Mouse (Mus musculus): ENCODE measurements around the gene Aak1. TPM values are rescaled to one million over a fixed set of nuclear protein-coding genes. Genes with fewer than 3 reads are reported as not detected.

Gene Aak1
- polyA plus RNA-seq (2015; fragmentation: Nextera tagmentation; extraction: Ambion mirVana) = 1.9 and 2.2 TPM in 2 replicates

GRCm38 (mm10) chr6:86848915-86849644 is at the start of gene Aak1:
Aak1 (plus strand) TSS chr6:86849517.
- H3K27me3 ChIP-seq (ENCODE audit: insufficient read depth, low read length) = no peaks in the 10 kb centered on the region
- no peaks in the 10 kb centered on the region for H3K9me3 ChIP-seq (ENCODE audit: low read length)
- H3K27ac ChIP-seq (ENCODE audit: low read depth) = peak within 1 kb of the TSS; percentile 96
- peak within 1 kb of the TSS; percentile 96 for H3K9ac ChIP-seq (replicated peaks)
- H3K4me3 ChIP-seq (ENCODE audit: low read depth, low read length) = peak within 1 kb of the TSS; percentile 92
- WGBS (ENCODE audit: insufficient replicate concordance) = 1% methylated on average over 46 of the region's 60 CpGs
- TF ChIP-seq EP300 (IDR thresholded peaks at IDR 0.05; ENCODE audit: low read depth) = no peak
- no peaks in the 10 kb centered on the region for H3K36me3 ChIP-seq (replicated peaks; ENCODE audit: insufficient read depth, low read length)
- DNase-seq (peak; percentile 91), ATAC-seq (peak; percentile 91)
- peak within 1 kb of the TSS; percentile 99 for H3K4me2 ChIP-seq (ENCODE audit: low read depth, low read length)
- peaks cover 38% of the 10 kb centered on the region for H3K4me1 ChIP-seq (ENCODE audit: insufficient read depth)

GRCm38 (mm10) chr6:86800467-86800866 is 48.9 kb upstream of the Aak1 start:
- Histone ChIP-seq H3K4me1 (ENCODE audit: insufficient read depth) (no peaks in the 10 kb centered on the region), H3K9ac (replicated peaks) (no peak overlapping the region), H3K9me3 (ENCODE audit: low read length) (no peaks in the 10 kb centered on the region), H3K27ac (ENCODE audit: low read depth) (no peak overlapping the region), H3K4me3 (ENCODE audit: low read depth, low read length) (no peak overlapping the region), H3K36me3 (replicated peaks; ENCODE audit: insufficient read depth, low read length) (no peaks in the 10 kb centered on the region), H3K27me3 (ENCODE audit: insufficient read depth, low read length) (no peaks in the 10 kb centered on the region), H3K4me2 (ENCODE audit: low read depth, low read length) (no peak overlapping the region)
- no peak for DNase-seq
- 78% methylated on average over 3 of the region's 3 CpGs for WGBS (ENCODE audit: insufficient replicate concordance)
- no peak for ATAC-seq
- TF ChIP-seq EP300 (IDR thresholded peaks at IDR 0.05; ENCODE audit: low read depth) (no peak), CTCF (IDR thresholded peaks at IDR 0.05; ENCODE audit: low read depth) (no peak)

- no peak for ATAC-seq
- TF ChIP-seq CTCF (IDR thresholded peaks at IDR 0.05; ENCODE audit: low read depth) = no peak
- no peak for TF ChIP-seq EP300 (IDR thresholded peaks at IDR 0.05; ENCODE audit: low read depth)
- Histone ChIP-seq H3K4me1 (ENCODE audit: insufficient read depth) (no peaks in the 10 kb centered on the region), H3K36me3 (replicated peaks; ENCODE audit: insufficient read depth, low read length) (no peaks in the 10 kb centered on the region), H3K27ac (ENCODE audit: low read depth) (no peak overlapping the region), H3K9ac (replicated peaks) (no peak overlapping the region), H3K27me3 (ENCODE audit: insufficient read depth, low read length) (no peaks in the 10 kb centered on the region), H3K9me3 (ENCODE audit: low read length) (no peaks in the 10 kb centered on the region), H3K4me2 (ENCODE audit: low read depth, low read length) (no peak overlapping the region), H3K4me3 (ENCODE audit: low read depth, low read length) (no peak overlapping the region)
- DNase-seq = no peak
- 52% methylated on average over 11 of the region's 11 CpGs for WGBS (ENCODE audit: insufficient replicate concordance)
Measured at GRCm38 (mm10) chr6:86801431-86801830, 47.9 kb upstream of the Aak1 start.

DNA sequence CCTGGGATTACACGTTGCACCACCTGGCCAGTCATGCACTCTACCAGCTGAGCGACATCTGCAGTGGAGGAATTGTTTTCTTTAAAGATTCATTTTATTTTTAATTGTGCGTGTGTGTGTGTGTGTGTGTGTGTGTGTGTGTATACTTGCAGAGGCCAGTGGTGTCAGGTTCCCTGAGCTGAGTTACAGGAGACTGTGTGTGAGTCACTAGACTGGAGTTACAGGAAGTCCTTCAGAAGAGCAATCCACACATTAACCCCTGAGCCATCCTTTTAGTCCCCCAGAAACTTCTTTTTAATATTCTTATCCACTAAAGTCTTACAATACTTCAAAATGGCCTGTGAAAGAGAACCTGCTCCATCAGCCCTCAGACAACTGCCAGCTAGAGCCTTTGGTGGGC is 44.7 kb upstream of the Aak1 start:
- Histone ChIP-seq H3K27ac (ENCODE audit: low read depth) (no peak overlapping the region), H3K9me3 (ENCODE audit: low read length) (no peaks in the 10 kb centered on the region), H3K4me1 (ENCODE audit: insufficient read depth) (no peaks in the 10 kb centered on the region), H3K27me3 (ENCODE audit: insufficient read depth, low read length) (no peaks in the 10 kb centered on the region), H3K36me3 (replicated peaks; ENCODE audit: insufficient read depth, low read length) (no peaks in the 10 kb centered on the region), H3K4me2 (ENCODE audit: low read depth, low read length) (no peak overlapping the region), H3K4me3 (ENCODE audit: low read depth, low read length) (no peak overlapping the region), H3K9ac (replicated peaks) (no peak overlapping the region)
- 75% methylated on average over 3 of the region's 3 CpGs for WGBS (ENCODE audit: insufficient replicate concordance)
- TF ChIP-seq CTCF (IDR thresholded peaks at IDR 0.05; ENCODE audit: low read depth) (no peak), EP300 (IDR thresholded peaks at IDR 0.05; ENCODE audit: low read depth) (no peak)
- DNase-seq = no peak
- no peak for ATAC-seq

GRCm38 (mm10) chr6:86806455-86807086 is 42.7 kb upstream of the Aak1 start:
- Histone ChIP-seq H3K9ac (replicated peaks) (no peak overlapping the region), H3K4me1 (ENCODE audit: insufficient read depth) (no peaks in the 10 kb centered on the region), H3K27ac (ENCODE audit: low read depth) (no peak overlapping the region), H3K36me3 (replicated peaks; ENCODE audit: insufficient read depth, low read length) (no peaks in the 10 kb centered on the region), H3K27me3 (ENCODE audit: insufficient read depth, low read length) (no peaks in the 10 kb centered on the region), H3K9me3 (ENCODE audit: low read length) (no peaks in the 10 kb centered on the region), H3K4me3 (ENCODE audit: low read depth, low read length) (no peak overlapping the region), H3K4me2 (ENCODE audit: low read depth, low read length) (no peak overlapping the region)
- WGBS (ENCODE audit: insufficient replicate concordance) = under 1% methylated on average over 5 of the region's 5 CpGs
- TF ChIP-seq CTCF (IDR thresholded peaks at IDR 0.05; ENCODE audit: low read depth) (peak; percentile 97), EP300 (IDR thresholded peaks at IDR 0.05; ENCODE audit: low read depth) (no peak)
- DNase-seq = peak; percentile 67
- ATAC-seq = peak; percentile 66; the same call in 1 of the 2 replicates

DNA sequence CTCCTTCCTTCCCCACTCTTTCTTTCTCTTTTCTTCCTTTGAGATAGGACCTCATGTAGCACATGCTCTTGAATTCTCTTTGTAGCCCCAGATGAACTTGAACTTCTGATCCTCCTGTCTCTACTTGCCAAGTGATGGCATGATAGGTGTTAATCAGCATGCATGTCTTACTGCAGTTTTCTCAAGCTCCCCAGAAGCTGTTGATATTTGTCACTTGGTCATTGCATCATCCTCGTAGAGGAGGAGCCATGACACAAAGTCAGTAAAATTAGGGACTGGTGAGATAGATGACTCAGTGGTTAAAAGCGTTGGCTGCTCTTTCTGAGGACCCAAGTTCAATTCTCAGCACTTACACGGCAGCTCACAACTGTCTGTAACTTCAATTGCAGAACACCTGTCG is 36.4 kb upstream of the Aak1 start:
- H3K27me3 ChIP-seq (ENCODE audit: insufficient read depth, low read length) = no peaks in the 10 kb centered on the region
- no peak overlapping the region for H3K9ac ChIP-seq (replicated peaks)
- ATAC-seq (no peak), DNase-seq (no peak)
- no peak overlapping the region for H3K27ac ChIP-seq (ENCODE audit: low read depth)
- TF ChIP-seq CTCF (IDR thresholded peaks at IDR 0.05; ENCODE audit: low read depth) (no peak), EP300 (IDR thresholded peaks at IDR 0.05; ENCODE audit: low read depth) (no peak)
- H3K9me3 ChIP-seq (ENCODE audit: low read length) = no peaks in the 10 kb centered on the region
- no peaks in the 10 kb centered on the region for H3K4me1 ChIP-seq (ENCODE audit: insufficient read depth)
- no peak overlapping the region for H3K4me2 ChIP-seq (ENCODE audit: low read depth, low read length)
- no peaks in the 10 kb centered on the region for H3K36me3 ChIP-seq (replicated peaks; ENCODE audit: insufficient read depth, low read length)
- 46% methylated on average over 4 of the region's 4 CpGs for WGBS (ENCODE audit: insufficient replicate concordance)
- no peak overlapping the region for H3K4me3 ChIP-seq (ENCODE audit: low read depth, low read length)

Data from liver, postnatal 0 days (tissue).